Mouse (Mus musculus) layer of hippocampus, postnatal 36 days (tissue): ENCODE measurements at regions not wholly inside any gene's neighbourhood (a gene's known extent, or its start where the extent isn't known, plus 50 kb on each side); places are given as distances from the start of the nearest gene placed in this dataset.

ENCODE experiments used
- DNase-seq, 2 experiments: peaks; one replicate each; pipeline ENCODE4 v3.0.0; 2022

DNA sequence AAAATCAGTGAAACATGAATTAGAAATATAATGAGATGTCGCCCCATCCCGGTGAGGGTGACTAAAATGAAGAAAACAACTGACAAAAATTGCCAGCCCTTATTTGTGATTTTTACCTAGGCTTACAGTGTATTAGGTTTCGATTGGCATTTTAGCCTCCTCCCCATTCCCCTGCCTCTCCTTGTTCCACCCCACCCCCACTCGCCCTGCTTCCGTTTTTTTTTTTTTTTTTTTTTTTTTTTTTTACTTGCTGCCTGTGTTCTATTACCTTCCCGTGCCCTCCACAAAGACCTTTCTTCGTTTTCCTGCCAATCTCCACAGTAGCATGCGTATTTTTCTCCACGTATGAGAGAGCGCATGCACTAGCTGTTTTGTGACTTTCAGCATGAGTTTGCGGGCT is 435.3 kb upstream of the Gm10131 start:
- DNase-seq = no peak

DNA sequence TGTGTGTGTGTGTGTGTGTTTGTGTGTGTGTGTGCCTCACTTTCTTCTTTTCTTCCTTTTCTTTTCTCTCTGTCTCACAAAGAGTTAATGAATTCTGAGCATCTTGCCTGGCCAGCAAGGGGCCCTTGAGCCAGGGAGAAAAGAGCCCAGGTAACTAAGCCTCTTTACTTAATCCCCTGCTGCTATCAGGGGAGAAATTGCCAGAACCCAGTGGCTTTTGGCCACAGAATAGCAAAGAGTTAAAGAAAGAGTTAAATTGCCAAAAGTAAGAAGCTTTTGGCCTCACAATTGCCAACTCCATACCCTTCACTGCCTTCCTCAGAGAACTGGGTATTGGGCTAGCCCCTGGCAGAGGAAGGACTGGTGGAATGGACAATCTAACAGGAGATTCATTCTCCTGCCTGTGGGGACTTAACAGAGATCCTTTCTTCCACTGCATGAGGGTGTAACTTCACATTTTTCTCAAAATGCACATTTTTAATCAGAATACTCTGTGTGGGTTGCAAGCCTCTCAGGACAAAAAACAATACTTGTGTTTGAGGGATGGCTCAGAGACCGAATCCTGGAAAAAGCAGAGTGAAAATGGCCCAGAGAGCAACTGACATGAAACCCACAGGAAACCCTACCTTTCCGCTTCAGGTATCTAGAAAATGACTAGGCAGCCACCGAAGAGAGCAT is 431.0 kb upstream of the Gm10131 start:
- DNase-seq = no peak

DNA sequence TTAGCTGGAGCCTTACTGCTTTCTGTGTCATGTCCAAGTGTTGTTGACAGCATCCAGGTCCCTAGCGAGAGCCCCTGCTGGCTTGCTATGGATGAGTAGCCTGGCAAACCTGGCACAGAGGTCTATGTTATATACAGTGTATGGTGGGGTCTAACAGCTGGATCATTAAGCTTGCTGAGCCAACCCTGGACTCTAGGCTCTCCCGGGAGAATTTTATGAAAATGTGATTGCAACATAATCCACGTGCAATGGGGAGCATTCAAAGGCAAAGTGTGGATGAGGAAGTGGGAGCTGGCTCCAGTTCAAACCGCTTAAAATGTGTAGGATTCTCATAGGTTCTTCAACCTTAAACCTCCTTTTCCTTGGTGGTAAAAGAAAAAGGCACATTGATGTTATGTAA is 427.7 kb upstream of the Gm10131 start:
- DNase-seq = no peak

DNA sequence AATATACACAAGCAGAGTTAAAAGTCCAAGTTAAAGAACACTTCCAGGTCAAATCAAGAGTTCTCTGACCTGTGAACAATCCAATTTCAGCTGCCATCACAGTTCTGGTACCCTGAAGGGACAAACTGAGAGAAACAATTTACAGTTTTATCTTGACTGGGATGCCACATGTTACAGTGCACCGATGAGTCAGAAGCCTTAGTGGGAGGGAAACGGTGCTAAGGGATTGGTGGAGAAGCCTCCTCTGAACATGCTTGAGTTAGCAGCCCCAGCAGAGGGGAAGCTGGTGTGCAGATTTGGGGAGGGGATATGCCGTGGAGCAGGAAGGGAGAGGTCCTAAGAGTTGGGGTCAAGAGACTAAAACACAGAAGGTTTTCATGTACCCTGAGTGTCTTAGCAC is 423.9 kb upstream of the Gm10131 start:
- DNase-seq = no peak

DNA sequence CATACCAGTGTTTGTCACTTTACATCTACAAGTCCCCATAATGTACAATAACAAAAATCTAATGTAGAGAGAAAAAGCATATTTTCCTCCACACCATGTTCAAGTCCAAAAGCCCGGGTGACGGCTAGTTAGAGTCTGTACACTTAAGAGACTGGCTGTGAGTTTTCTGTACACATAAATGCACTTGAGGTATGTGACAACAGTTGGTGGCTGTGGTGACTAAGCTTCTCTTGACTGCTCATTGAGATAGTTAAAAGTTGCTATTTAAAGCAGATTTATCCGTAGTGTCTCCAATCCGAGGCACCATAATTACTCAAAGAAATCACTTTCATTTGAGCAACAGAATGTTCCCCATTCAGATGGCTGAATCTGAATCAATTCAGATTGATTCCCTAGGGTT is 421.9 kb upstream of the Gm10131 start:
- no peak for DNase-seq

DNA sequence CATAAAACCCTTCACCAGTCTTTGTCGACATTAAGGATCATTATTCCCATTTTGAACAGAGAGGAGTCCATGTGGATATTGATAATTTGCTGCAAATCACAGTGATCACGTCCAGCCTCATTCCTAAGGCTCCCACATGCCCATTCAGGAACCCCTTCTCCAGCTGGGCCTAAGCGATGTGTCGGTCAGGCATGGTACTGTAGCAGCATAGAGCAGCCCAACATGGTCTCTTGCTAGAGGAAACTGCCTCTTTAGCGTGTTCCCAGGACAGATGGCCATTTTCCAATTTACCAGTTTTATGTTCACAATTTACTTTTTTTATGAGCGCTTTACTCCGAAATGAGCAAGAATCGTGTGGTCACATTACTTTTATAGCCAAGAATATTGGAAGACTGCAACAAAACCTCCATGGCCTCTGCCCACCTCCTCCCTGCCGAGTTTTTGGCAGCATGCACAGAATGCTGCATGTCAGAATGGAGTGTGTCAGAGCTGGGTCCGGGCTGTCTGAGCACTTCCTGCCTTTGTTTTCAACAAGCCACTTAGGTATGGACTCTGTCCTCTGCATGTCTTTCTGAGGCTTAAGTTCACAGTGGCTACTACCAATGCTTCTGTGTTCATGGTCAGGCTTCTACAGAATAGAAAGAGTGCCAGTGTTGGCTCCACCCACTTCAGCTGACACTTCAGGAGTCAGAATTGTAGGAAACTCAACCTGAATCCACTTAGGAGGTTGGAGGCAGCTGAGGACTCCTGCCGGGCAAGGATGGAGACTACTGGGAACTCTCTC is 419.6 kb upstream of the Gm10131 start:
- no peak for DNase-seq

DNA sequence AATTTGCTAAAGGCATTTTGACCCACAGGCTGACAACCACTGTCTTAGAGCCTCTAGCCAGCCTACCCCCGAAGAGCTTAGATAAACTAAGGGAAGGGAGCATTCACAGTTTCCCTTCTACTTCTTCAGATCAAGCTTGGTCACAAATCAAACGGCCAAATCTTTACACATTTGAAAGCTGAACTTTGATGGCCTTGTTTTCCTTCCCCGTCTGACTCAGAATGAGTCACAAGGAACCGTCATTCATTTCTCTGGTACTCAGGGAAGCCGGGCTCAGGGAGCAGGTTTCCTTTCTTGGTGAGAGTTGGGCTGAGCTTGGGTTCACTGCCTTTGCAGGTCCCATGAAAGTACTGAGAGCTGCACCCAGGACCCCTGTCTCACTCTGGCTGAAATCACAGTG is 418.5 kb upstream of the Gm10131 start:
- DNase-seq = no peak

DNA sequence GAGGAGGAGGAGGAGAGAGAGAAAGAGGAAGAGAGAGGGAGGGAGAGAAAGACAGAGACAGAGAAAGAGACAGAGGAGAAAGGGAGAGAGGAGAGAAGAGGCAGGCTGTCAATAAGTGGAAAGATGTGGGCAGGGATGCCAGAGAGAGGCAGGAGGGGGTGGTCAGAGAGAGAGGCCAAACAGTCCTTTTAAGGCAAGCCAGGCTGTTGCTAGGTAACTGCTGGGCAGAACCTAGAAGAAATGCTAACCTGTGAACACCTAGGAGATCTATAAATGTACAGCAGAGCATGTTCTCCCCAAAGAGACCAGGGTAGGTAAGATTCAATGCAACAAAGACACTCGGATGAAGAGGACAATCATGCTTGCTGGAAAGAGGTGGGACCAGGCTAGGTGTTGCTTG is 417.9 kb upstream of the Gm10131 start:
- no peak for DNase-seq

DNA sequence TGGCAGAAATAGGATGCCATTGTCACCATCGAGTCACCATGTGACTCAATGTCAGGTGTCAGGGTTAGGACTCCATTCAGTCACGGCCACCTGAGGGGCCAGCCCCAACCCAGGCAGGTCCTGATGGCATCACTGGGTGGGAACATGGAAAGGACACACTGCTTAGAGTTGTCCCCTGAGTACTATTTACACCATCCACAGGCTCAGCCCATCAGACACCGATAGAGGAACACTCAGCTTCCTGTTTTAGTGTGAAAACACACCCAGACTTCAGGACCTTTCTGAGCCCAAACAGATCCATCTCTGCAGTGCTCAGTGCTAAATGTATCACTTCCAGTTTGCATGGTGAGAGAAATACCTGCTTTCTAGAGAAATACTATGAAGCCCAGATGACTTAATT is 416.7 kb upstream of the Gm10131 start:
- DNase-seq = no peak

DNA sequence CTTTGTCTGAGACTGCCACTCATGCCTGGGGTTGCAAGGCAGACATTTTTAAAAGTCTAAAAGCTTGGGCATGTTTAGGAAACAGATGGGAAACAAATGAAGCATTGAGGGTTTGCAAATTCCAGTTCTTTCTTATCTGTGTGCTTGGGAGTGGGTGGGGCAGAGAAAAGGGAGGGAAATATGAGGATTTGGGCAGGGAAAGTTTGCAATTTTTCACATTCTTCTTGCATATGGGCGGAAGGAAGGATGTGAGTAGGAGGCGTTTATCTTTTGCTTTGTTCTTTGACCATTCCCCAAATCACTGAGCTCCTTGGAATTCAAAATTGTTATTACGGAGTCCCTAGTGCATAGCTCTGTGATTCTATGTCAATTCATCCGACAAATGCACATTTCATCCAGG is 413.7 kb upstream of the Gm10131 start:
- DNase-seq = no peak

DNA sequence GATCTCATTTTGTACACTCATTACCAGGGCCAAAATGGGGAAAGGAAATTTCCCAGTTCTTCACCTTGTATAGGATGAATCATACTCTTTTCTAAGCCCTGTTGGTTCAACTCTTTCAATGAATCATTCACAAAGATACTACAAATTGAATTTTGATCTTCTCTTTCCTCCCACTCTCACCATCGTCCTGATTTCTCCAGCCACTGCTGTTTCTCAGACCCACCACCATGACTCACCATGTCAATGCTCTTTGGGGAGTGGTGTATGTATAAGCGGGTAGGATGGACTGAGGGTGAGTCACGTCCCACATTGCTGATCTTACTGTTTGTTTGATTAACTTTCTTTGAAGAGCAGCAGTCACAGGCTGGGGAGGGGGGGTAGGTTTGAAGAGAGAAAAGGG is 412.3 kb upstream of the Gm10131 start:
- no peak for DNase-seq

DNA sequence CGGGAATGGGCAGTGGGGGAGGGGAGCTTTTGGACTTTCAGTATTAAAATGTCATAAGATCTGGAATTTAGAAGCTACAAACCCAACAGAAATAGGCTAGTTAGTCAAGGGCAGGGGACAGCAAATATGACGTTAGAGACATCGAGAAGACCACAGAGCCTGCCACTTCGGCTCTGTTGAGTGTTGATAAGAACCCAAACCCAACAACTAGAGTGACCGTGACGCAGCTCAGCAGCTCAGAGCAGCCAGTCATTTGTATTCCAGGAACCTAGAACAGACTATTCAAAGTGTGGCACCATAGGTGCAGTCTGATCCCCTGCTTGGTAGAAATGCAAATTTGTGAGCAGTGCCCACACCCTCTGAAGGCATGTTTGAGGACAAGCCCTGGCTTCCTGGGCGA is 409.8 kb upstream of the Gm10131 start:
- no peak for DNase-seq

DNA sequence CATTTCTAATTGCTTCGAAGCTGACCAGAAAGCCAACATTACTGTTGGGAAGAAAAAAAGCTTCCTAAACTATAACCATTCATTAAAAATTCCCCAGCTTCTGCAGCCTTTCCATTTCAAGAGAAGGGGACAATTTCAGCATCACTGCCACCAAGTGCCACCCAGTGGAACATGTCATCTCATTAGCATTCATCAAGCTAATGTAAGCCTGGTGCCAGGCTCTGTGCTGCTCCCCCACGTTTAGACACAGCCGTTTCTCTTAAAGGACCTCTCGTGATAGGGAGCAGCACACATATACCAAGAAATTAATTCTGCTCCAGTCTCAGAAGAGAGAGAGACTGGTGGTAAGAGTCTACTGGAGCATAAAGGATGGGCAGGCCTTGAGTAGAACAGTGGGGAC is 409.1 kb upstream of the Gm10131 start:
- DNase-seq = no peak

DNA sequence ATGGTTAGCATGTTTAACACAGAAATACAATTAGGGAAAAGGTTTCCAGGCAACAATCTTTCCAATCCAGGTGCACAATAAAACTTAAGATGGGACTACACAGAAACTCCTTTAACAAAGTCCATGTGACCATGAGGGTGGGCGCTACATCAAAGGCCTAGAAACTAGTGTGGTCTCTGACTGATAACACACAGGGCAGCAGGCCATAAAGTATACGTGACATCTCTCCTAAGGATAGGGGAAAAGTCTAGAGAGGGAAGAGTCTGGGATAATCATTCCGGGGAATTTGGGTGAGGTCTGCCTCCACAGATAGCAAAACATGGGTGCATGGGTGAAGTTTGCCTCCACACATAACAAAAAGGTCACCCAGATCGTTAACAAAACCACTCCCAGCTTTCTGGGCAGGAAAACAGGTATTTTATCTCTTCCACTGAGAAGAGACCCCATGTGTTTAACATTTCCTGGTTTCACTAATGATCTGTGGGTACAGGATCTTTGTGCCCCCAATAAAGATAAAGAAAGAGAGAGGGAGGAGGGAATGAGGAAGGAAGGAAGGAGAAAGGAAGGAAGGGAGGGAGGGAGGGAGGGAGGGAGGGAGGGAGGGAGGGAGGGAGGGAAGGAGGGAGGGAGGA is 402.0 kb upstream of the Gm10131 start:
- DNase-seq = no peak

DNA sequence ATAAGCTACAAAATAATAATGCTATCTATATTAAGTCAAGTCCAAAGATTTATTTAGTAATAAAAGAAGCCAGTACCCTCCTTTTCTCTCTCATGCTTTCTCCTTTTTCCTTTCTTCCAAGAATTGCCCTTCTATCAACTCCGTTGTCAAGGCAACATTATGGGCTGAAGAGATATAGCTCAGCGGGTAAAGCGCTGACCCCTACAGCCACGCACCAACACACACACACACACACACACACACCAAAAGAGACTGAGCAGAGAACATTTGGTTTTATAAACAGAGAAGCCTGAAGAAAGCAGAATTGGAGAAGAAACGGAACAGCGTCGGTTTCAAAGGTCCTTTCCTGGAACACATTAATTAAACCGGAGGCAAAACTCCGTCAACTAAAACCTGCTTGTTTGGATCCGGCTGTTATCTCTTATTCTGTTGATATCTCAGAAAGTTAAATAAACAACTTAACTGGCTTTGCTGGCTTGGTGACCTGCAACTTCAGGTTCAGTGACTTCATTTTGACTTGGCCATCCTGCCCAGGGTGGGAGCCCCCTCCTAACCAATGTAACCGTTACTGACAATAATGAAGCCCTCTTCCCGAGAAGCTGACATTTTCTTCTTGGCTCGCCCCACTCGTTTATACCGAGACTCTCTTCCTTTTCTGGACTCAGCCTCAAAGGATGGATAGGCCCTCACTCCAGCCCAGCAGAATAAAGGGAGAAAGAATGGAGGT is 394.5 kb upstream of the Gm10131 start:
- no peak for DNase-seq

DNA sequence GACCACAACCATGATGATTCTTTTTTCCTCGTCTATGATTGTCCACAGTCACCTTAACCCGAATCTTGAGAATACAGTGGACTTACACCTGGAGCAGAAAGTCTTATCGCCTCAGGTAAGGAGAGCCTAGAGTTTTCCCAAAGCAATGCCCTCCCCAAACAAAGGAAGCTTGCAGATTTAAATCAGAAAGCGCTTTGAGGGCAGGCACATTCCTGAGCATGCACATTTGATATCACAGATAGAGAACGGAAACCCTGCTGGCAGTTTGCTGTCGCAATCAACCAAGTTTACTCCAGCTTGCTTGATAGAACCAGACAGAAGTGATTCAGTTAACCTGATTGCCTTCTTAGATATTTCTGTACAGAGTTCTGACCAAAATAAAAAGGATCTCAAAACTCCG is 393.6 kb upstream of the Gm10131 start:
- DNase-seq = no peak

DNA sequence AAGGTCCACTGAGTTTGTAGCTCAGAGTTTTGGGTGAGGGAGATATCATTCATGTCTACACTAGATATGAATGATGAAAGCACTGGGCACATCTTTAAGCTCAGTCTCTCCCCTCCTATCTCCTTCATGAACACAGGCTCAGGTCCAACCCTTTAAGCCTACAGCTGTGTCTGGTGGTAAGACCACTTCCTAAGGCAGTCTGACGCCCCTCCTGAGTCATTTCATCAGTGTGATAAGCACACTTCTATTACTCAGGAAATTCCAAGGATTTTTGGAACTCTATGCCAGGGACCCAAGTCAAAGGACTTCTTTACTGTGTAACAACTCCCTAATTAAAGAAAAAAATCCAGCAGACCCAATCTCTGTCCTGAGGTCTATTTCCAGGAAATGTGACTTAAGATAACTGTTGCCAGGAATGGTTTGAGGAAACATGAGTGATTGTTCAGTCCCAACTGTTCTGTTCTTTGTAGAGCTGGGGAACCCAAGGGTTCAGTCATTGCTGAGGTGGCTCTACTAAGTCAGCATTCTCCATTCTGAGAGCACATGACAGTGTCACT is 391.1 kb upstream of the Gm10131 start:
- no peak for DNase-seq

DNA sequence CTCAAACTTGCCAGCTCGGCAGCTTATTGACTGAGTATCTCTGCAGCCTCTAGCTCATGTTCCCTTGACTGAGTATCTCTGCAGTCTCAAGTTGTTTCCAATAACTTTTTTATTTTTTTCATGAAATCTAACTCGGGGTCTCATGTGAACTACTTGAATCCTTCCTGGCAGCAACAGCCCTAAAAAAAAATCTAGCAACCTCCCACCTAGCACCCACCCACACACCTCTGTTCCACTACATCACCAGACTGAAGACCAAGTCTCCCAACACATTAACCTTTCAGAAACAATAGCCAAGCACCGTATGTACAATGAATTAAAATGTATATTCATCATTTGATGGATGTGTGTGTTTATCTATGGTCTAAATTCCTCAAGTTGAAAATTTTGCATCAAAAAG is 387.7 kb upstream of the Gm10131 start:
- DNase-seq = no peak

DNA sequence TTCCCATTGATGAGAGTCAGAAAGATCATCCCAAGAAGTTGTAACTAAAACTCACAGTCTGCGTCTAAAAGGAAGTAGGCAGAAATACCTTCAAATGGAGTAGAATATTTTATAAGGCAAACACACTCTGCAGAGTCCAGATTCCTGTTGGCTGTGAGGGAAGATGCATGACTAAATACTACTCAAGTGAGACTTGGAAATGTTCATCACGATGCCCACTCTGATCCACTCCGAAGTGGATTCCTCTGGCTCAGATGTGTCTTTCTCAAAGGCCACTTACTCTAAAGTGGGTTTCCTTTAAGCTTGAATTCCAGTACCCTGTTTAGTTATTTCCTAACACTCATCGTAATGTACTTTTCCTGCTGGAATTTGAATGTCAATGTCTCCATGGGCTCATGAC is 385.2 kb upstream of the Gm10131 start:
- DNase-seq = no peak

DNA sequence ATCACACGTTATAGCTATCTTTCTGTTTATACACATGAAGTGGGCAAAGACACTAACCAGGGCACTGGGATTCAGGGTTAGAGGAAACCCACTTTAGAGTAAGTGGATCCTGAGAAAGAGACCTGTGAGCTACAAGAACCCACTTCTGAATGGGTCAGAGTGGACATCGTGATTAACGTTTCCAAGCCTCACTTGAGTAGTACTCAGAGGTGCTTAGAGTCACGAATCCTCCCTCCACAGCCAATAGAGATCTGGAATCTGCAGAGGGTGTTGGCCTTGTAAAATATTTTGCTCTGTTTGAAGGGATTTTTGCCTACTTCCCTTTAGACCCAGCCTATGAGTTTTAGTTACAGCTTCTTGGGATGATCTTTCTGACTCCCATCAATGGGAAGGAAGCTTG is 384.4 kb upstream of the Gm10131 start:
- no peak for DNase-seq

DNA sequence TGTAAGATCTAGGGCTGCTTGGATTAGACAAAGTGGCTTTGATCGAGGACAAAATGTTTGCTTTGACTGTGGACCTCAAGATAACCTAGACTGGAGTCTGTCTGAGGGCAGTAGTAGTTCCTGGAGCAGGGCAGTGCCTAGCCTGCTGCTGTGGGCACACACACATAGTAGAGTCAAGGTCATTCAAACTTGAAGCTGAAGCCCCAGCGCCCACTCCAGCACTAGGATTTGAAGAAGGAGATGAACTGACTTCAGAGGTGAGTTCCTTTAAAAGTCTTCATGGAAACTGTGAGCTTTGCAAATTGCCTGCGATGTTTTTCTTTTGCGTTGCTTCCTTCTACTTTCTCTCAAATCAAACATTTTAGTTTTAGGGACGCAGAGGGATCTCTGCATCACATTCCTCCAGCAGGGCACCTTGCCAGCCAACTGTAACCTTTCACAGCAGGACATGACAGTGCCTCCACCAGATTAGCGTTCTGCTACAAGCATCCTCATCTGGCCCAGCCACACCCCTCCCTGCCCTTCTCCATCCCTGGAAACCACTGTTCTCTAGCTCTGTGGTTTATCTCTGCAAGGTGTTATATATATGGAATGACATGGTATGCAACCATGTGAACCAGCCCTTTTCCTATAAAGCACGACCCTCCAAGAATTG is 377.3 kb upstream of the Gm10131 start:
- no peak for DNase-seq

DNA sequence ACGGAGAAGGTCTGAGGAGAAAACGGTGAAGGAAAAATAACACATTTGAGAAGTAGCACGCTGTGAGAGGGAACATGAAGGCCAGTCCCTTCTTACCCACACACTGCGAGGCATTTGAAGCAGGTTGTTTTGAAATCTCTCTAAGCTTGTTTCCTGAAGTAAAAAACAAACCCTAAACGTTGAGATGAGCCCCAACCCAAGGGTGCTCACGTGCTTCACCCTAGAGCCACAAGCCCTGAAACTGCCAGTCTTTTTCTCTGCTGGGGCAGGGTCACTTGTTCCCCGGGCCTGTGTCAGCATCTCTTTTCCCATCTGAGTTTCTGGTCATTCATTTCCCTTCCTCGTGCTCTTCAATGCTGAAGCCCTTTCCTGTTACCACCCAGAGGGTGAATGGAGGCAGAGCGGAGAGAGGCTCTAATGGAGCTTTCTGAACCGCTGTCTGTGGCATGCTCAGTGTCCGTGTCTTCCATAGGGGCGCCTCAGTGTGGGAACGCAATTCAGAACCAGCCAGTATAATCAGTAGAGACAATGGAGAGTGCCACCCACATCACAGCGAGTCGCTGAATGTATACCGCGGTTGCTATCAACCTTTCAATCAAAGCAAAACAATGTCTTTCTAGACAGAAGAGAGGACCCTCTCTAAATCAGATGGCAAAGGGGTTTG is 375.0 kb upstream of the Gm10131 start:
- DNase-seq = no peak
